Comparison of ENCODE assay signal across 22 mouse cellular contexts in genomic region chr10:118114271-118114670, GRCm38 (mm10). TPM values are rescaled to one million over a fixed set of nuclear protein-coding genes. Genes with fewer than 3 reads are reported as not detected.
A peak's percentile ranks its signal among the peaks of the same experiment; 100 is the strongest.
DNase-seq lines count a peak whose midpoint lies in the region; ATAC-seq lines count a peak whose summit lies in the region.
"Had no signal": no experiment of that assay in that cellular context is flagged by ENCODE, and none has a peak within 500 bp of the region (broad histone marks: within the 10 kb centered on the region; RNA-seq: fewer than 3 reads in every experiment).

No protein-coding gene starts in this region.

- no peak overlapping the region for H3K27ac ChIP-seq in heart, embryonic 12.5 days (ENCODE audit: poor library complexity, severe bottlenecking)
- H3K27ac ChIP-seq in liver, embryonic 11.5 days (ENCODE audit: low read depth, low read length): no peak overlapping the region
- H3K27ac ChIP-seq: embryonic facial prominence, embryonic 12.5 days; forebrain, embryonic 15.5 days; heart, embryonic 15.5 days; intestine, embryonic 15.5 days had no signal

- 67% methylated on average over 1 of the region's 1 CpGs for WGBS in heart, embryonic 12.5 days
- WGBS in liver, embryonic 11.5 days: 75% methylated on average over 1 of the region's 1 CpGs

- DNase-seq in heart, adult 11 months: peak; percentile 19
- peak; percentile 27 for DNase-seq in T-cell, adult 2 months (ENCODE audit: low spot score)
- DNase-seq in liver, embryonic 11.5 days (ENCODE audit: low spot score): no peak
- no peak for DNase-seq in cerebellum, postnatal 10 days
- DNase-seq in cerebellum, postnatal 25 days: no peak
- DNase-seq: adrenal gland, adult 8-10 months; adrenal gland, postnatal 36 days; B cell, adult 2 months; cerebellum, adult 8-10 months; gastrocnemius, postnatal 36 days; heart, adult 18-20 months; heart, postnatal 14 days; kidney, adult 18-20 months had no signal

- H3K4me2 ChIP-seq in heart, embryonic 12.5 days: no peak overlapping the region
- H3K4me2 ChIP-seq in liver, embryonic 11.5 days: no peak overlapping the region
- H3K4me2 ChIP-seq: embryonic facial prominence, embryonic 12.5 days; forebrain, embryonic 15.5 days; heart, embryonic 15.5 days; hindbrain, embryonic 13.5 days; intestine, embryonic 15.5 days had no signal

- no peak overlapping the region for H3K9ac ChIP-seq in heart, embryonic 12.5 days
- no peak overlapping the region for H3K9ac ChIP-seq in liver, embryonic 11.5 days (ENCODE audit: low read depth, low read length)
- H3K9ac ChIP-seq: embryonic facial prominence, embryonic 12.5 days; forebrain, embryonic 15.5 days; heart, embryonic 15.5 days; hindbrain, embryonic 13.5 days; intestine, embryonic 15.5 days had no signal

- no peak overlapping the region for H3K4me3 ChIP-seq in heart, embryonic 12.5 days
- no peak overlapping the region for H3K4me3 ChIP-seq in liver, embryonic 11.5 days (ENCODE audit: low read depth, low read length)
- H3K4me3 ChIP-seq: embryonic facial prominence, embryonic 12.5 days; forebrain, embryonic 15.5 days; heart, embryonic 10.5 days; heart, embryonic 15.5 days; hindbrain, embryonic 13.5 days; intestine, embryonic 15.5 days had no signal

- peaks cover 11% of the 10 kb centered on the region for H3K4me1 ChIP-seq in heart, embryonic 12.5 days (replicated peaks)
- H3K4me1 ChIP-seq in liver, embryonic 11.5 days (replicated peaks; ENCODE audit: control insufficient read depth, insufficient read depth, low read length): 0 out of 2 replicates have a peak, but pooled peaks cover 5% of the 10 kb centered on the region

- H3K9me3 ChIP-seq in heart, embryonic 12.5 days (replicated peaks): no peaks in the 10 kb centered on the region
- H3K9me3 ChIP-seq in liver, embryonic 11.5 days (ENCODE audit: control insufficient read depth, low read length): no peaks in the 10 kb centered on the region
- H3K9me3 ChIP-seq: embryonic facial prominence, embryonic 12.5 days; forebrain, embryonic 15.5 days; heart, embryonic 10.5 days; heart, embryonic 15.5 days; hindbrain, embryonic 13.5 days; intestine, embryonic 15.5 days had no signal

- H3K27me3 ChIP-seq in heart, embryonic 12.5 days (replicated peaks): no peaks in the 10 kb centered on the region
- no peaks in the 10 kb centered on the region for H3K27me3 ChIP-seq in liver, embryonic 11.5 days (replicated peaks; ENCODE audit: control insufficient read depth, insufficient read depth, low read length)
- H3K27me3 ChIP-seq: embryonic facial prominence, embryonic 12.5 days; forebrain, embryonic 15.5 days; heart, embryonic 15.5 days; hindbrain, embryonic 13.5 days; intestine, embryonic 15.5 days; Patski had no signal

- no peak for ATAC-seq in heart, embryonic 12.5 days (ENCODE audit: insufficient number of reproducible peaks, low FRiP score)
- ATAC-seq in CD4-positive, CD25-positive, alpha-beta regulatory T cell, adult 4 months: peak; percentile 40
- no peak for ATAC-seq in liver, embryonic 11.5 days (replicated peaks; ENCODE audit: low FRiP score)
- ATAC-seq: forebrain, embryonic 15.5 days; intestine, embryonic 15.5 days; Patski had no signal

- H3K36me3 ChIP-seq in heart, embryonic 12.5 days: no peaks in the 10 kb centered on the region
- no peaks in the 10 kb centered on the region for H3K36me3 ChIP-seq in liver, embryonic 11.5 days (ENCODE audit: control insufficient read depth, insufficient read depth, low read length)
- H3K36me3 ChIP-seq: embryonic facial prominence, embryonic 12.5 days; forebrain, embryonic 15.5 days; heart, embryonic 10.5 days; heart, embryonic 15.5 days; hindbrain, embryonic 13.5 days; intestine, embryonic 15.5 days had no signal

RNA-seq across cellular contexts. Expression of gene Mdm1, which starts 27.3 kb away (rescaled TPM):
- polyA plus RNA-seq in heart, embryonic 12.5 days (2016; fragmentation: Nextera tagmentation; extraction: Ambion mirVana): 17.4 and 21.3 TPM in 2 replicates
- 1 to 10 TPM; 7.6 to 7.8 TPM for polyA plus RNA-seq in CD4-positive, CD25-positive, alpha-beta regulatory T cell, adult 4 months (2017; shearing (Covaris generic))
- 26.3 and 33.4 TPM in 2 replicates for polyA plus RNA-seq in liver, embryonic 11.5 days (2014; fragmentation: Nextera tagmentation; extraction: Ambion mirVana)

Comparison
In these comparisons a context has a peak if more than half of its experiments do, and no peak if none do; other contexts are left out.
1. DNase-seq: peak in heart, adult 11 months (single experiment) and T-cell, adult 2 months (single experiment); none in liver, embryonic 11.5 days (single experiment), cerebellum, postnatal 10 days (0 of 2) and cerebellum, postnatal 25 days (0 of 2).